Mouse (Mus musculus) neural tube, embryonic 13.5 days (tissue): ENCODE data around the gene Pawr. TPM values are rescaled to one million over a fixed set of nuclear protein-coding genes. Genes with fewer than 3 reads are reported as not detected.

Experiments
- ATAC-seq: fragments of 200-750 bp; cut with Nextera tagmentation; 2 replicates; pipeline ENCODE4 v1.8.0; 2017; ENCODE audit warnings: low read depth, mild to moderate bottlenecking, moderate TSS enrichment, moderate library complexity
- H3K27ac ChIP-seq: fragments of 300-500 bp; sonication (generic); replicated peaks from 2 replicates; pipeline ENCODE4 v1.5.1; 2015; ENCODE audit warnings: moderate library complexity, mild to moderate bottlenecking, inconsistent platforms
- H3K27me3 ChIP-seq: fragments of 300-500 bp; sonication (generic); 2 replicates; pipeline ENCODE4 v1.6.1; 2015; ENCODE audit warnings: mild to moderate bottlenecking, inconsistent platforms
- H3K36me3 ChIP-seq: fragments of 300-500 bp; sonication (generic); 2 replicates; pipeline ENCODE4 v1.6.1; 2015; ENCODE audit warnings: mild to moderate bottlenecking, inconsistent platforms
- H3K4me1 ChIP-seq: fragments of 300-500 bp; sonication (generic); replicated peaks from 2 replicates; pipeline ENCODE4 v1.6.1; 2015; ENCODE audit warnings: inconsistent platforms
- H3K4me2 ChIP-seq: fragments of 300-500 bp; sonication (generic); 2 replicates; pipeline ENCODE4 v1.6.1; 2015; ENCODE audit warnings: inconsistent platforms, mild to moderate bottlenecking, moderate library complexity
- H3K4me3 ChIP-seq: fragments of 300-500 bp; sonication (generic); 2 replicates; pipeline ENCODE4 v1.5.1; 2015; ENCODE audit warnings: mild to moderate bottlenecking, inconsistent platforms
- H3K9ac ChIP-seq: fragments of 300-500 bp; sonication (generic); 2 replicates; pipeline ENCODE4 v1.6.1; 2015; ENCODE audit warnings: moderate library complexity, mild to moderate bottlenecking, inconsistent platforms
- H3K9me3 ChIP-seq: fragments of 300-500 bp; sonication (generic); 2 replicates; pipeline ENCODE4 v1.6.1; 2016; ENCODE audit warnings: inconsistent platforms
- WGBS: fragments of 180-500 bp; shearing (Covaris S2); methylation state at CpG from one replicate; pipeline ENCODE4 v1.1.7; 2015; 5-methylcytosine and 5-hydroxymethylcytosine counted together
- polyA plus RNA-seq: library from polyadenylated mRNA; unstranded; fragments of >200 nt; fragmentation: Nextera tagmentation; extraction: Ambion mirVana; gene quantifications from 2 replicates; pipeline ENCODE4 v1.2.1, GENCODE M21; 2015

The Pawr gene
- polyA plus RNA-seq, 1 experiment from 2014 or later: 4.8 TPM

GRCm38 (mm10) chr10:108405076-108405475, 73.2 kb downstream of the Pawr start:
- no peaks in the 10 kb centered on the region for H3K27me3 ChIP-seq
- no peak overlapping the region for H3K4me3 ChIP-seq
- H3K4me1 ChIP-seq: peaks cover 3% of the 10 kb centered on the region; the same call in 1 of the 2 replicates
- H3K9ac ChIP-seq: no peak overlapping the region
- WGBS: 77% methylated on average over 8 of the region's 8 CpGs
- no peak overlapping the region for H3K4me2 ChIP-seq
- no peaks in the 10 kb centered on the region for H3K9me3 ChIP-seq
- H3K27ac ChIP-seq: no peak overlapping the region
- H3K36me3 ChIP-seq: no peaks in the 10 kb centered on the region
- ATAC-seq: no peak

GRCm38 (mm10) chr10:108405931-108406330, 74.0 kb downstream of the Pawr start:
- no peaks in the 10 kb centered on the region for H3K9me3 ChIP-seq
- H3K4me3 ChIP-seq: no peak overlapping the region
- H3K36me3 ChIP-seq: no peaks in the 10 kb centered on the region
- no peak overlapping the region for H3K4me2 ChIP-seq
- WGBS: 71% methylated on average over 7 of the region's 7 CpGs
- no peaks in the 10 kb centered on the region for H3K27me3 ChIP-seq
- no peak overlapping the region for H3K27ac ChIP-seq
- H3K4me1 ChIP-seq: peaks cover 3% of the 10 kb centered on the region; the same call in 1 of the 2 replicates
- no peak overlapping the region for H3K9ac ChIP-seq
- no peak for ATAC-seq

- H3K4me2 ChIP-seq: no peak overlapping the region
- H3K4me3 ChIP-seq: no peak overlapping the region
- H3K27ac ChIP-seq: no peak overlapping the region
- H3K36me3 ChIP-seq: no peaks in the 10 kb centered on the region
- H3K9me3 ChIP-seq: no peaks in the 10 kb centered on the region
- no peak overlapping the region for H3K9ac ChIP-seq
- 92% methylated on average over 12 of the region's 12 CpGs for WGBS
- no peak for ATAC-seq
- no peaks in the 10 kb centered on the region for H3K27me3 ChIP-seq
- H3K4me1 ChIP-seq: peaks cover 3% of the 10 kb centered on the region; the same call in 1 of the 2 replicates
Measured at GRCm38 (mm10) chr10:108406798-108407754, 75.2 kb downstream of the Pawr start.

- H3K9ac ChIP-seq: no peak overlapping the region
- H3K27me3 ChIP-seq: no peaks in the 10 kb centered on the region
- H3K4me3 ChIP-seq: no peak overlapping the region
- H3K4me2 ChIP-seq: no peak overlapping the region
- H3K27ac ChIP-seq: no peak overlapping the region
- no peak for ATAC-seq
- peaks cover 3% of the 10 kb centered on the region; the same call in 1 of the 2 replicates for H3K4me1 ChIP-seq
- H3K9me3 ChIP-seq: no peaks in the 10 kb centered on the region
- WGBS: 71% methylated on average over 5 of the region's 5 CpGs
- H3K36me3 ChIP-seq: no peaks in the 10 kb centered on the region
Measured at GRCm38 (mm10) chr10:108408025-108408424, 76.1 kb downstream of the Pawr start.

GRCm38 (mm10) chr10:108408437-108408836, 76.5 kb downstream of the Pawr start:
- no peak overlapping the region for H3K4me3 ChIP-seq
- no peaks in the 10 kb centered on the region for H3K27me3 ChIP-seq
- ATAC-seq: no peak
- WGBS: 81% methylated on average over 6 of the region's 6 CpGs
- H3K27ac ChIP-seq: no peak overlapping the region
- no peaks in the 10 kb centered on the region for H3K36me3 ChIP-seq
- H3K9me3 ChIP-seq: no peaks in the 10 kb centered on the region
- no peak overlapping the region for H3K9ac ChIP-seq
- H3K4me1 ChIP-seq: peaks cover 3% of the 10 kb centered on the region; the same call in 1 of the 2 replicates
- no peak overlapping the region for H3K4me2 ChIP-seq

- H3K27me3 ChIP-seq: no peaks in the 10 kb centered on the region
Measured at GRCm38 (mm10) chr10:108408986-108409385, 77.1 kb downstream of the Pawr start.

GRCm38 (mm10) chr10:108409529-108409928, 77.6 kb downstream of the Pawr start:
- Histone ChIP-seq H3K27ac (no peak overlapping the region), H3K4me3 (no peak overlapping the region), H3K9me3 (no peaks in the 10 kb centered on the region), H3K27me3 (no peaks in the 10 kb centered on the region), H3K4me1 (peaks cover 3% of the 10 kb centered on the region; the same call in 1 of the 2 replicates), H3K9ac (no peak overlapping the region), H3K36me3 (no peaks in the 10 kb centered on the region), H3K4me2 (no peak overlapping the region)
- ATAC-seq: no peak
- 94% methylated on average over 6 of the region's 6 CpGs for WGBS

More at GRCm38 (mm10) chr10:108408986-108409385, 77.1 kb downstream of the Pawr start:
- Histone ChIP-seq H3K27ac (no peak overlapping the region), H3K9ac (no peak overlapping the region), H3K4me2 (no peak overlapping the region), H3K36me3 (no peaks in the 10 kb centered on the region), H3K9me3 (no peaks in the 10 kb centered on the region), H3K4me3 (no peak overlapping the region), H3K4me1 (peaks cover 3% of the 10 kb centered on the region; the same call in 1 of the 2 replicates)
- WGBS: 72% methylated on average over 6 of the region's 6 CpGs
- no peak for ATAC-seq

GRCm38 (mm10) chr10:108414936-108415635, 83.2 kb downstream of the Pawr start:
- no peaks in the 10 kb centered on the region for H3K4me1 ChIP-seq
- H3K9me3 ChIP-seq: no peaks in the 10 kb centered on the region
- no peak overlapping the region for H3K4me3 ChIP-seq
- H3K9ac ChIP-seq: no peak overlapping the region
- no peak overlapping the region for H3K4me2 ChIP-seq
- WGBS: 86% methylated on average over 14 of the region's 14 CpGs
- no peaks in the 10 kb centered on the region for H3K27me3 ChIP-seq
- no peak overlapping the region for H3K27ac ChIP-seq
- H3K36me3 ChIP-seq: no peaks in the 10 kb centered on the region
- no peak for ATAC-seq

GRCm38 (mm10) chr10:108417448-108417847, 85.5 kb downstream of the Pawr start:
- 89% methylated on average over 5 of the region's 5 CpGs for WGBS
- H3K9ac ChIP-seq: no peak overlapping the region
- H3K9me3 ChIP-seq: no peaks in the 10 kb centered on the region

GRCm38 (mm10) chr10:108430553-108430952, 98.6 kb downstream of the Pawr start:
- H3K4me3 ChIP-seq: no peak overlapping the region
- H3K4me2 ChIP-seq: no peak overlapping the region
- no peak for ATAC-seq
- H3K27ac ChIP-seq: no peak overlapping the region
- H3K9ac ChIP-seq: no peak overlapping the region
- peaks cover 6% of the 10 kb centered on the region for H3K4me1 ChIP-seq
- 93% methylated on average over 10 of the region's 10 CpGs for WGBS
- no peaks in the 10 kb centered on the region for H3K9me3 ChIP-seq
- no peaks in the 10 kb centered on the region for H3K27me3 ChIP-seq
- no peaks in the 10 kb centered on the region for H3K36me3 ChIP-seq

More at GRCm38 (mm10) chr10:108417448-108417847, 85.5 kb downstream of the Pawr start:
- Histone ChIP-seq H3K36me3 (no peaks in the 10 kb centered on the region), H3K27me3 (no peaks in the 10 kb centered on the region), H3K27ac (no peak overlapping the region), H3K4me3 (no peak overlapping the region), H3K4me2 (no peak overlapping the region), H3K4me1 (no peaks in the 10 kb centered on the region)
- no peak for ATAC-seq

- Histone ChIP-seq H3K4me2 (no peak overlapping the region), H3K36me3 (no peaks in the 10 kb centered on the region), H3K4me1 (peaks cover 11% of the 10 kb centered on the region), H3K4me3 (no peak overlapping the region), H3K27me3 (no peaks in the 10 kb centered on the region), H3K27ac (no peak overlapping the region), H3K9me3 (no peaks in the 10 kb centered on the region), H3K9ac (no peak overlapping the region)
- ATAC-seq: no peak
- WGBS: 35% methylated on average over 10 of the region's 10 CpGs
Measured at GRCm38 (mm10) chr10:108432194-108432593, 100.3 kb downstream of the Pawr start.

- H3K27ac ChIP-seq: no peak overlapping the region
- H3K4me1 ChIP-seq: peaks cover 11% of the 10 kb centered on the region
- no peak overlapping the region for H3K9ac ChIP-seq
- no peaks in the 10 kb centered on the region for H3K27me3 ChIP-seq
- H3K36me3 ChIP-seq: no peaks in the 10 kb centered on the region
- peak overlapping the region; percentile 39 for H3K4me2 ChIP-seq
- no peak for ATAC-seq
- no peak overlapping the region for H3K4me3 ChIP-seq
- no peaks in the 10 kb centered on the region for H3K9me3 ChIP-seq
- 10% methylated on average over 15 of the region's 15 CpGs for WGBS
Measured at GRCm38 (mm10) chr10:108433976-108434375, 102.1 kb downstream of the Pawr start.
